Mouse (Mus musculus) hindbrain, embryonic 10.5 days (tissue): Measurements from ENCODE around the gene Sned1. TPM values are rescaled to one million over a fixed set of nuclear protein-coding genes. Genes with fewer than 3 reads are reported as not detected.

ENCODE experiments used
- DNase-seq: peaks from one replicate; pipeline ENCODE4 v3.0.0-alpha.2; 2017; ENCODE audit warnings: low spot score
- H3K27ac ChIP-seq: fragments of 300-500 bp; sonication (generic); 2 replicates; pipeline ENCODE4 v1.5.1; 2016; ENCODE audit warnings: mild to moderate bottlenecking, moderate library complexity
- H3K27me3 ChIP-seq: fragments of 300-500 bp; sonication (generic); 2 replicates; pipeline ENCODE4 v1.6.1; 2016; ENCODE audit warnings: mild to moderate bottlenecking; ENCODE audit not compliant: poor library complexity, insufficient read depth, severe bottlenecking
- H3K36me3 ChIP-seq: fragments of 300-500 bp; sonication (generic); 2 replicates; pipeline ENCODE4 v1.6.1; 2016; ENCODE audit warnings: mild to moderate bottlenecking, moderate library complexity
- H3K4me1 ChIP-seq: fragments of 300-500 bp; sonication (generic); replicated peaks from 2 replicates; pipeline ENCODE4 v1.6.1; 2016; ENCODE audit warnings: mild to moderate bottlenecking
- H3K4me3 ChIP-seq: fragments of 300-500 bp; sonication (generic); 2 replicates; pipeline ENCODE4 v1.5.1; 2016; ENCODE audit warnings: mild to moderate bottlenecking, moderate library complexity
- H3K9me3 ChIP-seq: fragments of 300-500 bp; sonication (generic); 2 replicates; pipeline ENCODE4 v1.6.1; 2016; ENCODE audit warnings: mild to moderate bottlenecking, moderate library complexity
- WGBS: fragments of 180-500 bp; shearing (Covaris S2); methylation state at CpG from one replicate; pipeline ENCODE4 v1.1.7; 2016; 5-methylcytosine and 5-hydroxymethylcytosine counted together
- polyA plus RNA-seq: library from polyadenylated mRNA; unstranded; fragments of >200 nt; fragmentation: Nextera tagmentation; extraction: Ambion mirVana; gene quantifications from 2 replicates; pipeline ENCODE4 v1.2.1, GENCODE M21; 2016

Sned1 gene
- polyA plus RNA-seq, 1 experiment from 2014 or later = 3.4 TPM

DNA sequence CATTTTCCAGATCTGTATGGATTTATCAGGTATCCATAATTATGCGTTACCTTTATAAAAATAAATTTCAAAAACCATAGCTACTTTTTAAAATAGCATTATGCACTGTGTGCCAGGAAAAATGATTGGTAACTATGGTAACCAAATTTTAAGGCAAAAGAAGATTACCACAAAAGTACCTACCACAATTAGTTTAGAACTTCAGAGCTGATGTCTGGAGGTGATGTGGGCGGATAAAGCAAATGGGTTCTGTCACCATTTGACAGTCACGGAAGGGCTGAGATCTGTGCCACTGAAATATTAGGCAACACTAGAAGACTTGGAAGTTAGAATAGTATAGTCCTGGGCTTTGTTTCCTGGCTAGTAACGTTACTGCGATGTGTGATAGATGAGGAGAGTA is 111.5 kb downstream of the Sned1 start:
- H3K4me3 ChIP-seq = no peak overlapping the region
- H3K36me3 ChIP-seq = peaks cover 66% of the 10 kb centered on the region
- WGBS = 95% methylated on average over 5 of the region's 5 CpGs
- no peaks in the 10 kb centered on the region for H3K9me3 ChIP-seq
- no peak for DNase-seq
- H3K27ac ChIP-seq = no peak overlapping the region
- H3K27me3 ChIP-seq = no peaks in the 10 kb centered on the region
- peaks cover 13% of the 10 kb centered on the region for H3K4me1 ChIP-seq

- H3K4me3 ChIP-seq = no peak overlapping the region
- WGBS = 87% methylated on average over 4 of the region's 4 CpGs
- no peak overlapping the region for H3K27ac ChIP-seq
- no peak for DNase-seq
- H3K4me1 ChIP-seq = peaks cover 4% of the 10 kb centered on the region; the same call in 1 of the 2 replicates
- H3K36me3 ChIP-seq = peaks cover 91% of the 10 kb centered on the region
- no peaks in the 10 kb centered on the region for H3K27me3 ChIP-seq
- H3K9me3 ChIP-seq = no peaks in the 10 kb centered on the region
These were observed 114.1 kb downstream of the Sned1 start for GRCm38 (mm10) chr1:93349701-93350100.

Other genes with a start within 250 kb of the Sned1 start
- gene Aqp12, start 229.5 kb upstream of the Sned1 start, polyA plus RNA-seq = not detected in 2 replicates
- gene Kif1a, start 133.9 kb upstream of the Sned1 start, polyA plus RNA-seq = 48.2 and 79.0 TPM in 2 replicates
- gene Agxt, start 100.6 kb upstream of the Sned1 start, polyA plus RNA-seq = not detected in 2 replicates
- 0.78 and 1.1 TPM in 2 replicates for gene 2310007B03Rik, start 74.9 kb upstream of the Sned1 start, polyA plus RNA-seq
- 0.07 and 0.30 TPM in 2 replicates for gene Crocc2, start 67.1 kb upstream of the Sned1 start, polyA plus RNA-seq
- 33.5 and 37.5 TPM in 2 replicates for gene Mterf4, start 70.1 kb downstream of the Sned1 start, polyA plus RNA-seq
- 74.2 and 78.5 TPM in 2 replicates for gene Ppp1r7, start 107.0 kb downstream of the Sned1 start, polyA plus RNA-seq
- 19.7 and 29.7 TPM in 2 replicates for gene Pask, start 107.6 kb downstream of the Sned1 start, polyA plus RNA-seq
- 0.07 and 0.29 TPM in 2 replicates for gene Ano7, start 138.1 kb downstream of the Sned1 start, polyA plus RNA-seq
- 98.3 and 113 TPM in 2 replicates for gene Hdlbp, start 243.0 kb downstream of the Sned1 start, polyA plus RNA-seq